Mouse (Mus musculus): Measurements from ENCODE around the gene Fryl. TPM values are rescaled to one million over a fixed set of nuclear protein-coding genes. Genes with fewer than 3 reads are reported as not detected.

Fryl gene
- polyA plus RNA-seq, 1 experiment from 2014 or later = 30.7 TPM

DNA sequence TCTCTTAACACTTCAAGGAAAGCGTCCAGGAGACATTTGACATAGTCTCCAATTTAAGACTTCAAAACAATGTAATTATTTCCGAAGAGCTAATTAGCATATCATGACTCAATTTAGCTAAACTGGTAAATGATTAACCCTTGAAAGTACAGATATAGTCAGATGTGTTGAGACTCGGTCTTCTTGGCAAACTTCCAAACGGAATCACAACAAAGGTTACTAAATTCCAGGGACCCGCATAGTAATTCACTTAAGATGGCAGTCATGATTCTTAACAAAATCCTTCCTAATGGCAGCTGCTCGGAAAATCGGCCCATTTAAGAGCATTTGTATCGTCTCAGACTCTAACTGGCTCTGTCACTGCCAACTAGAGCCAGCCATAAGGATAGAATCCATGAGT is 266.7 kb downstream of the Fryl start:
- H3K27me3 ChIP-seq (ENCODE audit: insufficient read depth, poor library complexity, severe bottlenecking) = no peaks in the 10 kb centered on the region
- no peak overlapping the region for H3K27ac ChIP-seq
- H3K9me3 ChIP-seq = no peaks in the 10 kb centered on the region
- WGBS = 88% methylated on average over 8 of the region's 8 CpGs
- H3K4me3 ChIP-seq = no peak overlapping the region
- peaks cover 23% of the 10 kb centered on the region for H3K4me1 ChIP-seq (replicated peaks)
- DNase-seq (ENCODE audit: low spot score) = no peak
- no peaks in the 10 kb centered on the region for H3K36me3 ChIP-seq

DNA sequence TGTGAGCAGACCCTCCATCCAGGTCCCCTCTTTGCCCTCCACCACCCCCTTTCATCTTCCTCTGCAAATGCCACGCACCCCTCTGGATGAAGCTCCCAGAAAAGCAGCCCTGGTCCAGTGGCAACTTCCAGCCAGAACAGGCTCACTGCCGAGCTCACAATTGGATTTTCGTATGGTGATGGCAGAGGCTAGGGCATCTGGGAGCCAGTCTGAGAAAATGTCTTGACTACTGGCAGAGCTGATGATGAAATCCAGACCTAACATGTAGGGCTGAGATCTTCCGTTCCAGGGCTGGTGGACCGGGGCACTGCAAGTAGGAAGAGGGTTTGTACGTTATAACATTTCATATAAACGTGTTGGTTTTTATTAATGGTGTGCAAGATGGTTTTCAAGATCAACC is 268.6 kb downstream of the Fryl start:
- no peak for DNase-seq (ENCODE audit: low spot score)
- Histone ChIP-seq H3K27ac (no peak overlapping the region), H3K9me3 (no peaks in the 10 kb centered on the region), H3K36me3 (no peaks in the 10 kb centered on the region), H3K4me1 (replicated peaks) (0 out of 2 replicates have a peak, but pooled peaks cover 10% of the 10 kb centered on the region), H3K4me3 (no peak overlapping the region), H3K27me3 (ENCODE audit: insufficient read depth, poor library complexity, severe bottlenecking) (no peaks in the 10 kb centered on the region)
- WGBS = 93% methylated on average over 7 of the region's 7 CpGs

DNA sequence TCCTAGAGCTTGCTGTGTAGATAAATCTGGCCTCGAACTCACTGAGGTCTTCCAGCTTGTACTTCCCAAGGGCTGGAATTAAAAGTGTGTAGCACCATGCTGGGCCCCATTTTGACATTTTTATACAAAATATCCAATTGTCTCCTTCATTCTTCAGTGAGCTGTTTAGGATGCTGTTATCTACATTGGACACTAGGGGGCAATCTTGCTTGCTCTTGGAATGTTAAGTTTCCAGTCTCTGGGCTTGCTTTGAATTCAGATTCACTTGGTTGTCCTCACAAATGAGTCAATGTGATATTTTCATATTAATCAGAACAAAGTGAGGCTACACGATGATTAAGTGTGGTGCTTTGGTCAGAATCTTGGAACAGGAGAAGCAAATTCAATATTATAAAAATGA is 272.3 kb downstream of the Fryl start:
- H3K4me3 ChIP-seq = no peak overlapping the region
- DNase-seq (ENCODE audit: low spot score) = no peak
- H3K36me3 ChIP-seq = peaks cover 18% of the 10 kb centered on the region
- H3K27ac ChIP-seq = no peak overlapping the region
- no peaks in the 10 kb centered on the region for H3K27me3 ChIP-seq (ENCODE audit: insufficient read depth, poor library complexity, severe bottlenecking)
- 7% methylated on average over 2 of the region's 2 CpGs for WGBS
- 0 out of 2 replicates have a peak, but pooled peaks cover 2% of the 10 kb centered on the region for H3K4me1 ChIP-seq (replicated peaks)
- no peaks in the 10 kb centered on the region for H3K9me3 ChIP-seq

DNA sequence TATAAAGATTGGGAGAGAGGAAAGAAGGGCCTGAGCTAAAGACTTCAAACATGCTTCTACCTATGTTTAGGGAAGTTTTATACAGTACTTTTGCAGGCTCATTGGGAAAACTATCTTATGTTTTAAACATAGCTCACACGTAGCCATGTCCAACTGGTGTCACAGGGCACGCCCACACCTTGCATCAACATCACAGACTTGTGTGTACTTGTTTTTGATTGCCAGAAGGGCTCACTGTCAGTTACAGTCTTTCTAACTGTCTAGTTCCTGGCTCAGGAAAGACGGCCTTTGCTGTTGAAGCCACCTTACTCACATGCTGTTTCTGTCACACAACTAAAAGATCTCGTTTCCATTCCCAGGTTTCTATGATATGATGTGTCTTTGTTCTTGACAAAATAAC is 279.9 kb downstream of the Fryl start:
- no peaks in the 10 kb centered on the region for H3K9me3 ChIP-seq
- H3K27me3 ChIP-seq (ENCODE audit: insufficient read depth, poor library complexity, severe bottlenecking) = no peaks in the 10 kb centered on the region
- no peak overlapping the region for H3K4me3 ChIP-seq
- H3K4me1 ChIP-seq (replicated peaks) = peaks cover 5% of the 10 kb centered on the region; the same call in 1 of the 2 replicates
- H3K36me3 ChIP-seq = peaks cover 77% of the 10 kb centered on the region
- WGBS = 87% methylated on average over 4 of the region's 4 CpGs
- H3K27ac ChIP-seq = no peak overlapping the region
- DNase-seq (ENCODE audit: low spot score) = no peak

DNA sequence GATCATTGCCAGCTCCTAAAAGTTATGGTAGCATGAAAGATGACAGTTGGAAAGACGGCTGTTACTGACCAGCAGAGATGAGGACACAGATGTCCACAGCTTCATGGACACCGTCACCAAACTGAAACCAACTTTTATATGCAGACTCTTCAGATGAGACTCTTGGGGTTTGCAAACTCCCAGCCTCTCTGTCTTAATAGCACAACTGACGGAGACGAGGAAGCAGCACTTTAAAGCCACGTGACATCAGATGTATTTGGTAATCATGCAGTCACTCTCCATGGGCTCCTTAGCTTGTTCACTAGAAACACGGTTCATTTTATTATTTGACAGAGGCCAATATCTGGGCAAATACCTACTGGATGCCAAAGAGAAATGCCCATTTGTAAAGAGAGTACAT is 280.4 kb downstream of the Fryl start:
- no peak for DNase-seq (ENCODE audit: low spot score)
- H3K4me3 ChIP-seq = no peak overlapping the region
- peaks cover 5% of the 10 kb centered on the region; the same call in 1 of the 2 replicates for H3K4me1 ChIP-seq (replicated peaks)
- H3K27me3 ChIP-seq (ENCODE audit: insufficient read depth, poor library complexity, severe bottlenecking) = no peaks in the 10 kb centered on the region
- peaks cover 79% of the 10 kb centered on the region for H3K36me3 ChIP-seq
- no peak overlapping the region for H3K27ac ChIP-seq
- no peaks in the 10 kb centered on the region for H3K9me3 ChIP-seq
- WGBS = 93% methylated on average over 6 of the region's 6 CpGs

DNA sequence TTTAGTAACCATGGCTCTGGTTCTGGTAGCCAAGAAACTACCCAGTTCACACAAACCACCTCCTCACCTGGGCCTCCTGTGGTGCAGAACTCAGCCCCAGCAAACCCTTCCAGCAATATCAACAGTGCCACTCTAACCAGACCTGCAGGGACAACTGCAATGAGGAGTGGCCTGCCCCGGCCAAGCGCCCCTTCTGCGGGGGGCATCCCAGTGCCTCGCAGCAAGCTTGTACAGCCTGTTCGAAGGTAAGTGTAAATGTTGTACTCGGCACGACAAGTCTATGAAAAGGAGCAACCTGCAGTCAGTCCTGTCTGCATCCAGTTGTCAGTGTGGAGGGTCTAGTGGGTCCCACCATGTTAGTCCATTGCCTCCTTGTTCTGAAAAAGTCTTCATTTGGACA is 281.8 kb downstream of the Fryl start, which contains the start of gene Gm10135:
TSS of gene Gm10135 (minus strand) at position 101 of the 400 bp plus-strand sequence.
- 96% methylated on average over 7 of the region's 7 CpGs for WGBS
- Histone ChIP-seq H3K27me3 (ENCODE audit: insufficient read depth, poor library complexity, severe bottlenecking) (no peaks in the 10 kb centered on the region), H3K4me3 (no peak within 1 kb of the TSS), H3K4me1 (replicated peaks) (peaks cover 5% of the 10 kb centered on the region; the same call in 1 of the 2 replicates), H3K27ac (no peak within 1 kb of the TSS), H3K36me3 (peaks cover 75% of the 10 kb centered on the region), H3K9me3 (no peaks in the 10 kb centered on the region)
- DNase-seq (ENCODE audit: low spot score) = no peak

DNA sequence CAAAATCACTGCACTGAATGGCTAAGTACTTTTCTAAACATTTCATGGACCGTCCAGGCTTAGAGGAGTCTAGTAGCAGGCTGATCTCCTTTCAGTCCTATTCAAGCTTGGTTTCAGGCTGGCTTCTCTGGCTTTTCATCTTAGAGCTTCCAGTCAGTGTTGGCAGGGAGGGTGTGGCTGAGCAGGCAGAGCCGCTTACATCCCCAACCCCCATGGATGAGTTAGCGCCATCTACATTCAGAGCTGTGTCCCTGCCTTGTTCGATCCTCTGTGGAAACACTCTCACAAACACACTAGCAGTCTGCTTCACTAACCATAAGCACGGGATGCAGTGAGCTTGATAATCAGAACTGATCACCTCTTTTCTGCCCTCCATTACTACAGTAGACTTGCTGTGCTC is 283.5 kb downstream of the Fryl start:
- no peaks in the 10 kb centered on the region for H3K9me3 ChIP-seq
- H3K4me1 ChIP-seq (replicated peaks) = peaks cover 5% of the 10 kb centered on the region; the same call in 1 of the 2 replicates
- H3K27ac ChIP-seq = no peak overlapping the region
- H3K4me3 ChIP-seq = no peak overlapping the region
- H3K36me3 ChIP-seq = peaks cover 82% of the 10 kb centered on the region
- no peak for DNase-seq (ENCODE audit: low spot score)
- 64% methylated on average over 5 of the region's 5 CpGs for WGBS
- H3K27me3 ChIP-seq (ENCODE audit: insufficient read depth, poor library complexity, severe bottlenecking) = no peaks in the 10 kb centered on the region

DNA sequence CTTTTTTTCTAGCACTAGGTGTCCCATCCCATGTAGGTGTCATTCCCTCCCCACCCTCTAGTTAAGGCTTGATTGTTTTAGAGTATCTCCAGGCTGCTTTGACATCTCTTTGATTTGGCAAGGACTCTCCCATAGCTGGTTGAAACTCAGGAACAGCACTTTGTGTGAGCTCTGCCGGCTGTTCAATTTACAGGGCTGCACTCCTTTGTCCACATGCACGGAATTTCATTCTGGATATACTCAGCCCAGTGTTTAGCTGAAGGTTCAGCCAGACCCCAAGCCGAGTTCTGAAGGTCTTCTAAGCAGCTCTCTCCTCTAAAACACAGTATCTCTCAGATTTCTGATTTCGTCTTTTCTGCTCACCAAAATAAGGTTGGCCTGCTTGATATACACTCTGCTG is 284.0 kb downstream of the Fryl start:
- Histone ChIP-seq H3K27ac (no peak overlapping the region), H3K9me3 (no peaks in the 10 kb centered on the region), H3K27me3 (ENCODE audit: insufficient read depth, poor library complexity, severe bottlenecking) (no peaks in the 10 kb centered on the region), H3K36me3 (peaks cover 80% of the 10 kb centered on the region), H3K4me3 (no peak overlapping the region), H3K4me1 (replicated peaks) (peaks cover 5% of the 10 kb centered on the region; the same call in 1 of the 2 replicates)
- WGBS = 80% methylated on average over 4 of the region's 4 CpGs
- DNase-seq (ENCODE audit: low spot score) = no peak

Other genes with a start within 250 kb of the Fryl start
- 6.5 and 23.2 TPM in 2 replicates for gene Slc10a4, start 249.7 kb downstream of the Fryl start, polyA plus RNA-seq (2016; fragmentation: Nextera tagmentation; extraction: Ambion mirVana)
- gene Ociad1, start 36.2 kb upstream of the Fryl start, polyA plus RNA-seq (2016; fragmentation: Nextera tagmentation; extraction: Ambion mirVana) = 151 and 227 TPM in 2 replicates
- 9.3 and 9.4 TPM in 2 replicates for gene Ociad2, start 84.4 kb upstream of the Fryl start, polyA plus RNA-seq (2016; fragmentation: Nextera tagmentation; extraction: Ambion mirVana)
- gene Cwh43, start 149.5 kb upstream of the Fryl start, polyA plus RNA-seq (2016; fragmentation: Nextera tagmentation; extraction: Ambion mirVana) = not detected in 2 replicates
- 45.7 and 46.9 TPM in 2 replicates for gene Dcun1d4, start 224.4 kb upstream of the Fryl start, polyA plus RNA-seq (2016; fragmentation: Nextera tagmentation; extraction: Ambion mirVana)

Data from hindbrain, embryonic 10.5 days (tissue).